Comparison of ENCODE assay signal across 21 mouse cellular contexts in the genomic region with DNA sequence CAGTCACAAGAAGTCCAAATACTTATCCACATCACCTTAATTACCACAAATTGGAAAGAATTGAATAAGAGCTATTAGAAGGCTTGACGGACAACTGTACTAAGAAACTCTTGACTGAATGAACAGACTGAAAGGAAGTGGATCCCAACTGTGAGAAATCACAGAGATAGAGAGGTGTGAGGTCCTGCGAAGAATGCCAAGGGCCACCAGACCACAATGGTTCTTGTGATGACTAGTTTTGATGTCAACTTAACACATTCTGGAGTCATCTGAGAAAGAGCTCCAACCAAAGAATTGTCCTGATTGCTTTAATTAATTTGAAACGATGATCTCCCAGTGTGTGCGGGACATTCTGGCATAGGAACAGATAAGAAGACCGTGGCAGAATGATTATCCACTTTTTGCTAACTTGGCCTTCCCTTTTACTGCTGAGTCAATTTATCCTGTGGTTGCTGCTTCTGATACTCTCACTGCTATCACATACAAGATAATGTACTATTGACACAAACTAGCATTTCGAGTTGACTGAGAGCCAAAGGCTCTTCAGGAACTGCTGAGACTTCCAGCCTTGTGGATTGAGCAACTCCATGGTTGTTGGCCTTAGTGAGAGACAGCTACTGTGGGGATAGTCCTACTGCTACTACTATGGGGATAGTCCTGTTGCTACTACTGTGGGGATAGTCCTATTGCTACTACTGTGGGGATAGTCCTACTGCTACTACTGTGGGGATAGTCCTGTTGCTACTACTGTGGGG.
DNase-seq lines count a peak whose midpoint lies in the region; ATAC-seq and TF ChIP-seq lines count a peak whose summit lies in the region.
"Had no signal": no experiment of that assay in that cellular context is flagged by ENCODE, and none has a peak within 500 bp of the region (broad histone marks: within the 10 kb centered on the region; RNA-seq: fewer than 3 reads in every experiment).

No protein-coding gene starts in this region.

- H3K9ac ChIP-seq in embryonic facial prominence, embryonic 14.5 days (ENCODE audit: low read depth, low read length): no peak overlapping the region
- no peak overlapping the region for H3K9ac ChIP-seq in lung, embryonic 14.5 days
- H3K9ac ChIP-seq: hindbrain, embryonic 14.5 days; limb, embryonic 13.5 days; liver, embryonic 13.5 days; midbrain, embryonic 12.5 days; neural tube, embryonic 15.5 days had no signal

- no peak for TF ChIP-seq CTCF in lung, embryonic 14.5 days (IDR thresholded peaks at IDR 0.05; ENCODE audit: low read depth)
- TF ChIP-seq CTCF in lung, adult 2 months (IDR thresholded peaks at IDR 0.05; ENCODE audit: insufficient read depth, low read length): no peak

- H3K9me3 ChIP-seq in embryonic facial prominence, embryonic 14.5 days (ENCODE audit: control insufficient read depth, low read length): 0 out of 2 replicates have a peak, but pooled peaks cover 4% of the 10 kb centered on the region
- no peaks in the 10 kb centered on the region for H3K9me3 ChIP-seq in embryonic facial prominence, embryonic 10.5 days
- H3K9me3 ChIP-seq in lung, embryonic 14.5 days (ENCODE audit: low read depth, low read length): no peaks in the 10 kb centered on the region
- H3K9me3 ChIP-seq: forebrain, embryonic 10.5 days; limb, embryonic 13.5 days; liver, embryonic 13.5 days; midbrain, embryonic 12.5 days; neural tube, embryonic 15.5 days had no signal

- no peak overlapping the region for H3K4me3 ChIP-seq in embryonic facial prominence, embryonic 14.5 days (ENCODE audit: low read depth, low read length)
- no peak overlapping the region for H3K4me3 ChIP-seq in embryonic facial prominence, embryonic 10.5 days
- no peak overlapping the region for H3K4me3 ChIP-seq in lung, embryonic 14.5 days (ENCODE audit: low read depth, low read length)
- no peak overlapping the region for H3K4me3 ChIP-seq in lung, adult 2 months (replicated peaks; ENCODE audit: extremely low read depth, low read depth, low read length)
- H3K4me3 ChIP-seq: forebrain, embryonic 10.5 days; limb, embryonic 13.5 days; liver, embryonic 13.5 days; midbrain, embryonic 12.5 days; neural tube, embryonic 15.5 days had no signal

- intact Hi-C loops in heart, postnatal 10 days (cut with DNase I): no loop called here

- ATAC-seq in embryonic facial prominence, embryonic 14.5 days (ENCODE audit: low read depth): no peak
- no peak for ATAC-seq in lung, embryonic 14.5 days (ENCODE audit: insufficient read depth)
- ATAC-seq: forebrain, embryonic 16.5 days had no signal

- WGBS in embryonic facial prominence, embryonic 14.5 days: 81% methylated on average over 6 of the region's 6 CpGs
- 75% methylated on average over 6 of the region's 6 CpGs for WGBS in embryonic facial prominence, embryonic 10.5 days
- 68% methylated on average over 6 of the region's 6 CpGs for WGBS in lung, embryonic 14.5 days
- 67% methylated on average over 6 of the region's 6 CpGs for WGBS in lung, adult 2 months

- H3K27ac ChIP-seq in embryonic facial prominence, embryonic 14.5 days (replicated peaks; ENCODE audit: low read depth, low read length): no peak overlapping the region
- H3K27ac ChIP-seq in embryonic facial prominence, embryonic 10.5 days (replicated peaks): no peak overlapping the region
- H3K27ac ChIP-seq in lung, embryonic 14.5 days (ENCODE audit: low read depth): no peak overlapping the region
- H3K27ac ChIP-seq: forebrain, embryonic 10.5 days; hindbrain, embryonic 14.5 days; limb, embryonic 13.5 days; liver, embryonic 13.5 days; midbrain, embryonic 12.5 days; neural tube, embryonic 15.5 days had no signal

- no peak for TF ChIP-seq POLR2A in lung, adult 2 months (IDR thresholded peaks at IDR 0.05; ENCODE audit: borderline replicate concordance, extremely low read depth, low read depth, low read length)

- DNase-seq in embryonic facial prominence, embryonic 14.5 days (ENCODE audit: low spot score): peak; percentile 4
- no peak for DNase-seq in embryonic facial prominence, embryonic 10.5 days (ENCODE audit: low spot score)
- DNase-seq in lung, embryonic 14.5 days: peak; percentile 75
- no peak for DNase-seq in lung, adult 2 months
- DNase-seq in heart, postnatal 10 days: peak; percentile 17 to 19
- peak; percentile 6 for DNase-seq in lung, postnatal 14 days
- no peak for DNase-seq in left cerebral cortex, adult 9 months (ENCODE audit: low spot score in 2 of 2)
- DNase-seq in kidney, postnatal 4 days: no peak
- DNase-seq: adrenal gland, postnatal 36 days; cerebellum, adult 9-11 months; gastrocnemius, postnatal 10 days; kidney, adult 8-10 months; kidney, postnatal 10 days; liver, embryonic 13.5 days; right cerebral cortex, postnatal 25 days had no signal

- H3K27me3 ChIP-seq in embryonic facial prominence, embryonic 14.5 days (replicated peaks; ENCODE audit: control insufficient read depth, insufficient read depth, low read length): no peaks in the 10 kb centered on the region
- 0 out of 2 replicates have a peak, but pooled peaks cover 4% of the 10 kb centered on the region for H3K27me3 ChIP-seq in embryonic facial prominence, embryonic 10.5 days (replicated peaks; ENCODE audit: low read depth, poor library complexity, severe bottlenecking)
- no peaks in the 10 kb centered on the region for H3K27me3 ChIP-seq in lung, embryonic 14.5 days (ENCODE audit: insufficient read depth, low read length)
- H3K27me3 ChIP-seq: limb, embryonic 13.5 days; liver, embryonic 13.5 days; neural tube, embryonic 15.5 days had no signal

- H3K4me1 ChIP-seq in embryonic facial prominence, embryonic 14.5 days (ENCODE audit: control insufficient read depth, insufficient read depth, low read length): no peaks in the 10 kb centered on the region
- H3K4me1 ChIP-seq in embryonic facial prominence, embryonic 10.5 days: peaks cover 11% of the 10 kb centered on the region
- H3K4me1 ChIP-seq in lung, embryonic 14.5 days (ENCODE audit: insufficient read depth): no peaks in the 10 kb centered on the region
- no peaks in the 10 kb centered on the region for H3K4me1 ChIP-seq in lung, adult 2 months (ENCODE audit: control insufficient read depth, insufficient read depth, low read length)
- H3K4me1 ChIP-seq: limb, embryonic 13.5 days; liver, embryonic 13.5 days; midbrain, embryonic 12.5 days; neural tube, embryonic 15.5 days had no signal

- no peak overlapping the region for H3K4me2 ChIP-seq in embryonic facial prominence, embryonic 14.5 days (ENCODE audit: low read depth, low read length)
- H3K4me2 ChIP-seq in lung, embryonic 14.5 days: no peak overlapping the region
- H3K4me2 ChIP-seq: hindbrain, embryonic 14.5 days; limb, embryonic 13.5 days; liver, embryonic 13.5 days; midbrain, embryonic 12.5 days; neural tube, embryonic 15.5 days had no signal

- no peaks in the 10 kb centered on the region for H3K36me3 ChIP-seq in embryonic facial prominence, embryonic 14.5 days (ENCODE audit: control insufficient read depth, insufficient read depth, low read length)
- no peaks in the 10 kb centered on the region for H3K36me3 ChIP-seq in embryonic facial prominence, embryonic 10.5 days (replicated peaks)
- H3K36me3 ChIP-seq in lung, embryonic 14.5 days (ENCODE audit: insufficient read depth): no peaks in the 10 kb centered on the region
- H3K36me3 ChIP-seq: forebrain, embryonic 10.5 days; limb, embryonic 13.5 days; liver, embryonic 13.5 days; midbrain, embryonic 12.5 days; neural tube, embryonic 15.5 days had no signal

Comparison
In these comparisons a context has a peak if more than half of its experiments do, and no peak if none do; other contexts are left out.
1. DNase-seq: peak in embryonic facial prominence, embryonic 14.5 days (single experiment), lung, embryonic 14.5 days (single experiment), heart, postnatal 10 days (2 of 2) and lung, postnatal 14 days (single experiment); none in embryonic facial prominence, embryonic 10.5 days (single experiment), lung, adult 2 months (single experiment), left cerebral cortex, adult 9 months (0 of 2) and kidney, postnatal 4 days (0 of 2).